ENCODE assay signal across 26 mouse cellular contexts in genomic region chr15:52899822-52900221, GRCm38 (mm10).
DNase-seq lines count a peak whose midpoint lies in the region; ATAC-seq lines count a peak whose summit lies in the region.
"Had no signal": no experiment of that assay in that cellular context is flagged by ENCODE, and none has a peak within 500 bp of the region (broad histone marks: within the 10 kb centered on the region; RNA-seq: fewer than 3 reads in every experiment).

No protein-coding gene starts in this region.

- H3K9ac ChIP-seq in forebrain, embryonic 12.5 days, result no peak overlapping the region
- H3K9ac ChIP-seq: embryonic facial prominence, embryonic 13.5 days; heart, embryonic 13.5 days; hindbrain, embryonic 14.5 days; liver, embryonic 12.5 days; liver, postnatal 0 days; neural tube, embryonic 12.5 days had no signal

- H3K9me3 ChIP-seq in forebrain, embryonic 12.5 days, result no peaks in the 10 kb centered on the region
- H3K9me3 ChIP-seq: embryonic facial prominence, embryonic 13.5 days; forebrain, embryonic 10.5 days; heart, embryonic 13.5 days; liver, embryonic 12.5 days; neural tube, embryonic 12.5 days had no signal

- ATAC-seq in activated CD4-positive, CD25-positive, alpha-beta regulatory T cell, adult 4 months, result peak; percentile 84
- no peak for ATAC-seq in forebrain, embryonic 12.5 days (ENCODE audit: low FRiP score)
- ATAC-seq: forebrain, embryonic 16.5 days; liver, embryonic 12.5 days; liver, postnatal 0 days had no signal

- H3K36me3 ChIP-seq in forebrain, embryonic 12.5 days (replicated peaks), result no peaks in the 10 kb centered on the region
- H3K36me3 ChIP-seq: embryonic facial prominence, embryonic 13.5 days; forebrain, embryonic 10.5 days; heart, embryonic 13.5 days; liver, embryonic 12.5 days; neural tube, embryonic 12.5 days had no signal

- 77% methylated on average over 3 of the region's 3 CpGs for WGBS in forebrain, embryonic 12.5 days

- H3K4me3 ChIP-seq in forebrain, embryonic 12.5 days (replicated peaks), result no peak overlapping the region
- H3K4me3 ChIP-seq: embryonic facial prominence, embryonic 13.5 days; forebrain, embryonic 10.5 days; gastrocnemius, adult 2 months; heart, adult 2 months; heart, embryonic 13.5 days; liver, embryonic 12.5 days; neural tube, embryonic 12.5 days had no signal

- no peak overlapping the region for H3K4me2 ChIP-seq in forebrain, embryonic 12.5 days
- H3K4me2 ChIP-seq: embryonic facial prominence, embryonic 13.5 days; heart, embryonic 13.5 days; hindbrain, embryonic 14.5 days; liver, embryonic 12.5 days; neural tube, embryonic 12.5 days had no signal

- peak; percentile 8 for DNase-seq in 416B (ENCODE audit: low read depth)
- peak; percentile 55 for DNase-seq in CD4-positive helper T cell, adult 2 months (ENCODE audit: low read depth, low spot score)
- peak; percentile 16 for DNase-seq in thymus, postnatal 14 days
- no peak for DNase-seq in T-cell, adult 2 months (ENCODE audit: low spot score)
- DNase-seq: adrenal gland, postnatal 14 days; cerebellum, adult 11 months; cerebellum, adult 9-10 months; cerebellum, postnatal 36 days; gastrocnemius, adult 2 months; heart, adult 2 months; heart, postnatal 10 days; kidney, adult 18-20 months; kidney, postnatal 4 days; left cerebral cortex, postnatal 4 days; liver, postnatal 0 days; lung, postnatal 36 days; midbrain, embryonic 14.5 days had no signal

- H3K4me1 ChIP-seq in forebrain, embryonic 12.5 days, result no peaks in the 10 kb centered on the region
- H3K4me1 ChIP-seq: embryonic facial prominence, embryonic 13.5 days; forebrain, embryonic 10.5 days; liver, embryonic 12.5 days; neural tube, embryonic 12.5 days had no signal

- no peak overlapping the region for H3K27ac ChIP-seq in forebrain, embryonic 12.5 days
- H3K27ac ChIP-seq: embryonic facial prominence, embryonic 13.5 days; forebrain, embryonic 10.5 days; gastrocnemius, adult 2 months; heart, adult 2 months; heart, embryonic 13.5 days; hindbrain, embryonic 14.5 days; liver, embryonic 12.5 days; neural tube, embryonic 12.5 days had no signal

- H3K27me3 ChIP-seq in forebrain, embryonic 12.5 days, result no peaks in the 10 kb centered on the region
- H3K27me3 ChIP-seq: embryonic facial prominence, embryonic 13.5 days; heart, embryonic 13.5 days; liver, embryonic 12.5 days; neural tube, embryonic 12.5 days had no signal
